Mouse (Mus musculus): ENCODE measurements at regions not wholly inside any gene's neighbourhood (a gene's known extent, or its start where the extent isn't known, plus 50 kb on each side); places are given as distances from the start of the nearest gene placed in this dataset.

GRCm38 (mm10) chr6:78115079-78115478, 135.6 kb upstream of the Ctnna2 start:
- CTCF ChIA-PET, result interaction anchor here in 1 of 4 experiments (0.7 kb wide), 1 partner anchor 1930 kb away, joined by 10 read pairs; no protein-coding TSS in a partner anchor
- POLR2A ChIA-PET, result no interaction called here

DNA sequence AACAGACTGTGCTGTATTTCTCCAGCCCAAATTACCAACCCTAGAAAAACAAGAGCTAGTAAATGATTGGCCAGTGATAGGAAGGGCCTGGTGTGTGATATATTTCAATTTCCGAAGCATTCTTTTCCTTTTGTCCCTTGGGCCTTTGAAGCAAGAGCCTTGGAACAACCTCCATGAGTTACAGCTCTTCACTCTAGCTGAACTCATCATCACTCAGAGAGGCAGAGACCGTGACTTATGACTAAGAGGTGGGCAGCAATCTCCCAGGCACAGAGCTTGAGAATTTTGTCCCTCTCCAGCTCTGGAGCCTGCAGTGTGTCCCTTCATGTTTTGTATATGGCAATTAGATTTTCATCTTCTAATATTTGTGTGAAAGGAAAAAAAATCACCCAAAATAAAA, 103.0 kb upstream of the Ctnna2 start:
- ChIA-PET CTCF (no interaction called here), POLR2A (no interaction called here)

DNA sequence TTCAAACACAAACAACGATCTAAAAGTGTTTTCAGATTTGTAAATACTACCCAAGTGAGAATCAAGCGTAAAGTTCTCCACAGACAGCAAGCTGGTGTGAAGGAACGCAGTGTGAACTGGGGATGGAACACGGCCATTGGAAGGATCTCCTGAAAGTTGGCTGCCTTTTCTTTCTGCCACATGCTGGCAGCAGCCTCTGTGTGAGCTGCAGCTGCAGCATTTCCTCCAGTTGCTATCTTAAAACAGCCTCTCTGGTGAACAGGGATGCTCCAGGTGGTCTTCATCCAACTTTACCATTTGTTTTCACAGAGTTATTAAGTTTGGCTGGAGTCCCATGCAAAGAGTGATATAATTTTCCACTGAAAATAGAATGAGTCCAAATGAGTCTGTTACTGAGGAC, 99.4 kb upstream of the Ctnna2 start:
- ChIA-PET POLR2A (no interaction called here), CTCF (no interaction called here)

DNA sequence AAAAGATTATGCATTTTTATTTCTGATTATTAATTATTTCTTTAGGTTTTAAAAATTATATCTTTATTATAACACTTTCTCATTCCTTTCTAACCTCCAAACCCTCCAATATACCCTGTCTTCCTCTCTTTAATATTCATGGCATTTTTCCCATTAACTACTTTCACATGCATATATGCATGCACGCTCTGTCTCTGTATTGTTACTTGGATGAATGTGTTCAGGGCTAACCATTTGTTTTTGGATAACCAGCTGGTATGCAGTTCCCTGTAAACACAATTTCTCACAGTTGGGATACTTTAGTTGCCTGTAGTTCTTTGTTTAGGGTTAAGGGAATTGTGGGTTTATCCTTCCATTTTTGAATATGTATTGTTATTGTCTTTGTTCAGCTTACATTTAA, 86.8 kb upstream of the Ctnna2 start:
- CTCF ChIA-PET, result no interaction called here
- POLR2A ChIA-PET, result no interaction called here

- POLR2A ChIA-PET, result no interaction called here
- CTCF ChIA-PET, result no interaction called here
These were observed 86.2 kb upstream of the Ctnna2 start for GRCm38 (mm10) chr6:78065737-78066136.
